Mouse (Mus musculus) frontal cortex, postnatal 25 days (tissue): ENCODE data around the gene Gm28038.

Experiments
- DNase-seq, 2 experiments: peaks; one replicate each; pipeline ENCODE4 v3.0.0; 2022; ENCODE audit warnings: low spot score in 2 of 2

The Gm28038 gene

GRCm38 (mm10) chr2:30349196-30349595 is 68.4 kb downstream of the Gm28038 start:
- DNase-seq = no peak
